Mouse (Mus musculus) liver, adult 2 months (tissue): Measurements from ENCODE around the gene Akirin2. TPM values are rescaled to one million over a fixed set of nuclear protein-coding genes. Genes with fewer than 3 reads are reported as not detected.

Source experiments
- DNase-seq: peaks from one replicate; pipeline ENCODE4 v3.0.0-alpha.2; 2011; ENCODE audit warnings: low read depth, low spot score; ENCODE audit errors: extremely low read depth
- H3K27ac ChIP-seq: fragments of 200-500 bp; replicated peaks from 2 replicates; pipeline ENCODE4 v1.5.1; 2012; ENCODE audit warnings: low read depth, mild to moderate bottlenecking, control low read depth, inconsistent platforms, low read length; ENCODE audit not compliant: insufficient read depth
- H3K27me3 ChIP-seq: fragments of 200-500 bp; 2 replicates; pipeline ENCODE4 v1.6.1; 2012; ENCODE audit warnings: mild to moderate bottlenecking, moderate library complexity, low read length, inconsistent platforms; ENCODE audit not compliant: control insufficient read depth, insufficient read depth
- H3K36me3 ChIP-seq: fragments of 200-500 bp; 2 replicates; pipeline ENCODE4 v1.6.1; 2012; ENCODE audit warnings: low read length, inconsistent platforms; ENCODE audit not compliant: control insufficient read depth, insufficient read depth
- H3K4me1 ChIP-seq: fragments of 200-500 bp; 2 replicates; pipeline ENCODE4 v1.6.1; 2011; ENCODE audit warnings: low read length; ENCODE audit not compliant: control insufficient read depth, insufficient read depth
- H3K4me3 ChIP-seq: fragments of 200-500 bp; 2 replicates; pipeline ENCODE4 v1.5.1; 2011; ENCODE audit warnings: low read depth, mild to moderate bottlenecking, control low read depth, low read length, moderate library complexity; ENCODE audit not compliant: insufficient read depth
- H3K79me2 ChIP-seq: fragments of 200-500 bp; 2 replicates; pipeline ENCODE4 v1.6.1; 2012; ENCODE audit warnings: inconsistent platforms, mild to moderate bottlenecking, low read length, moderate library complexity; ENCODE audit not compliant: control insufficient read depth, insufficient read depth
- H3K9ac ChIP-seq: fragments of 200-500 bp; 2 replicates; pipeline ENCODE4 v1.6.1; 2012; ENCODE audit warnings: low read depth, mild to moderate bottlenecking, control low read depth, inconsistent platforms, low read length
- CTCF ChIP-seq: fragments of 200-500 bp; IDR thresholded peaks from 2 replicates; pipeline ENCODE4 v1.5.1; 2011; ENCODE audit warnings: low read depth, low read length, control low read depth
- POLR2A ChIP-seq: fragments of 200-500 bp; IDR thresholded peaks from 2 replicates; pipeline ENCODE4 v1.6.1; 2011; ENCODE audit warnings: low read length, control low read depth; ENCODE audit not compliant: insufficient read depth; ENCODE audit errors: extremely low read depth
- WGBS: fragments of 180-500 bp; shearing (Covaris S2); methylation state at CpG from one replicate; pipeline ENCODE4 v1.1.7; 2018; 5-methylcytosine and 5-hydroxymethylcytosine counted together
- polyA plus RNA-seq: library from polyadenylated mRNA; depleted of rRNA; stranded (reverse); fragments of >200 nt; gene quantifications from 2 replicates; pipeline ENCODE4 v1.2.3, GENCODE M21; 2012
- total RNA-seq: library from RNA; depleted of rRNA; stranded (reverse); fragments of >200 nt; gene quantifications from 2 replicates; pipeline ENCODE4 v1.2.3, GENCODE M21; 2014

Gene Akirin2
- total and polyA plus RNA-seq, 2 experiments, result 10.9 to 16.2 TPM

- H3K79me2 ChIP-seq, result no peaks in the 10 kb centered on the region
- H3K4me3 ChIP-seq, result no peak overlapping the region
- no peak overlapping the region for H3K9ac ChIP-seq
- no peaks in the 10 kb centered on the region for H3K27me3 ChIP-seq
- no peak overlapping the region for H3K27ac ChIP-seq
- H3K36me3 ChIP-seq, result no peaks in the 10 kb centered on the region
- 37% methylated on average over 4 of the region's 4 CpGs for whole genome bisulfite sequencing
- TF ChIP-seq POLR2A (no peak), CTCF (no peak)
- H3K4me1 ChIP-seq, result no peaks in the 10 kb centered on the region
- DNase-seq, result no peak
These were observed 21.4 kb upstream of the Akirin2 start for GRCm38 (mm10) chr4:34529379-34529778.

- WGBS, result 80% methylated on average over 6 of the region's 6 CpGs
- no peak for DNase-seq
- Histone ChIP-seq H3K79me2 (no peaks in the 10 kb centered on the region), H3K4me1 (no peaks in the 10 kb centered on the region), H3K27me3 (no peaks in the 10 kb centered on the region), H3K36me3 (no peaks in the 10 kb centered on the region), H3K9ac (no peak overlapping the region), H3K4me3 (no peak overlapping the region), H3K27ac (no peak overlapping the region)
- no peak for TF ChIP-seq POLR2A
- no peak for TF ChIP-seq CTCF
These were observed 20.8 kb upstream of the Akirin2 start for GRCm38 (mm10) chr4:34529941-34530340.

GRCm38 (mm10) chr4:34549981-34550747, 573 bp upstream of the Akirin2 start:
- peaks cover 13% of the 10 kb centered on the region; the same call in 1 of the 2 replicates for H3K4me1 ChIP-seq
- no peaks in the 10 kb centered on the region for H3K27me3 ChIP-seq
- peak overlapping the region; percentile 100 for H3K4me3 ChIP-seq
- DNase-seq, result peak; percentile 98
- peaks cover 20% of the 10 kb centered on the region; the same call in 1 of the 2 replicates for H3K79me2 ChIP-seq
- whole genome bisulfite sequencing, result under 1% methylated on average over 38 of the region's 38 CpGs
- peak overlapping the region; percentile 99 for H3K9ac ChIP-seq
- TF ChIP-seq CTCF (no peak), POLR2A (peak; percentile 90)
- H3K27ac ChIP-seq, result peak overlapping the region; percentile 96
- H3K36me3 ChIP-seq, result no peaks in the 10 kb centered on the region

GRCm38 (mm10) chr4:34551098-34551809, 517 bp downstream of the Akirin2 start:
- DNase-seq, result peak; percentile 86
- no peaks in the 10 kb centered on the region for H3K27me3 ChIP-seq
- no peaks in the 10 kb centered on the region for H3K36me3 ChIP-seq
- WGBS, result 1% methylated on average over 41 of the region's 50 CpGs
- H3K27ac ChIP-seq, result peak overlapping the region; percentile 96
- H3K4me1 ChIP-seq, result peaks cover 23% of the 10 kb centered on the region
- peak overlapping the region; percentile 100 for H3K4me3 ChIP-seq
- H3K9ac ChIP-seq, result peak overlapping the region; percentile 99
- peaks cover 27% of the 10 kb centered on the region; the same call in 1 of the 2 replicates for H3K79me2 ChIP-seq
- TF ChIP-seq CTCF (no peak), POLR2A (no peak)

- peaks cover 30% of the 10 kb centered on the region; the same call in 1 of the 2 replicates for H3K79me2 ChIP-seq
- H3K4me1 ChIP-seq, result peaks cover 27% of the 10 kb centered on the region
- H3K4me3 ChIP-seq, result peak overlapping the region; percentile 100; the same call in 1 of the 2 replicates
- no peak overlapping the region for H3K9ac ChIP-seq
- 0 out of 2 replicates have a peak overlapping the region, but pooled peaks have one; percentile 29 for H3K27ac ChIP-seq
- no peak for DNase-seq
- no peak for TF ChIP-seq POLR2A
- no peak for TF ChIP-seq CTCF
- no peaks in the 10 kb centered on the region for H3K27me3 ChIP-seq
- 2% methylated on average over 3 of the region's 3 CpGs for WGBS
- no peaks in the 10 kb centered on the region for H3K36me3 ChIP-seq
These were observed 1.2 kb downstream of the Akirin2 start for GRCm38 (mm10) chr4:34551966-34552365.
